In genomic region chr9:78224418-78224817, GRCm38 (mm10) we compare ENCODE assay signal across 36 mouse cellular contexts. TPM values are rescaled to one million over a fixed set of nuclear protein-coding genes. Genes with fewer than 3 reads are reported as not detected.
"Had no signal": no experiment of that assay in that cellular context is flagged by ENCODE, and none has a peak within 500 bp of the region (broad histone marks: within the 10 kb centered on the region; RNA-seq: fewer than 3 reads in every experiment).

No protein-coding gene starts in this region.

- H3K4me2 ChIP-seq: hindbrain, embryonic 12.5 days; hindbrain, embryonic 14.5 days; limb, embryonic 13.5 days; limb, embryonic 15.5 days; liver, embryonic 13.5 days had no signal

- H3K9me3 ChIP-seq: heart, embryonic 10.5 days; heart, embryonic 12.5 days; hindbrain, embryonic 10.5 days; hindbrain, embryonic 12.5 days; limb, embryonic 13.5 days; limb, embryonic 15.5 days; liver, embryonic 13.5 days had no signal

- ATAC-seq: hindbrain, embryonic 16.5 days; inflammation-experienced regulatory T-cells, adult 6 months had no signal

- H3K27ac ChIP-seq: hindbrain, embryonic 10.5 days; hindbrain, embryonic 12.5 days; hindbrain, embryonic 14.5 days; layer of hippocampus, adult 2 months; limb, embryonic 13.5 days; limb, embryonic 15.5 days; liver, embryonic 13.5 days had no signal

- H3K27me3 ChIP-seq: heart, embryonic 12.5 days; hindbrain, embryonic 12.5 days; limb, embryonic 13.5 days; limb, embryonic 15.5 days; liver, embryonic 13.5 days had no signal

- H3K9ac ChIP-seq: heart, embryonic 12.5 days; hindbrain, embryonic 12.5 days; hindbrain, embryonic 14.5 days; limb, embryonic 13.5 days; limb, embryonic 15.5 days; liver, embryonic 13.5 days had no signal

- H3K4me1 ChIP-seq: hindbrain, embryonic 12.5 days; limb, embryonic 15.5 days; liver, embryonic 13.5 days had no signal

- H3K4me3 ChIP-seq: heart, embryonic 10.5 days; heart, embryonic 12.5 days; hindbrain, embryonic 10.5 days; hindbrain, embryonic 12.5 days; layer of hippocampus, adult 2 months; limb, embryonic 13.5 days; limb, embryonic 15.5 days; liver, embryonic 13.5 days had no signal

- H3K36me3 ChIP-seq: heart, embryonic 10.5 days; heart, embryonic 12.5 days; hindbrain, embryonic 10.5 days; hindbrain, embryonic 12.5 days; limb, embryonic 13.5 days; limb, embryonic 15.5 days; liver, embryonic 13.5 days had no signal

- DNase-seq: gastrocnemius, adult 2 months; gastrocnemius, postnatal 10 days; gastrocnemius, postnatal 25 days; heart, adult 18-20 months; heart, postnatal 10 days; heart, postnatal 4 days; kidney, adult 18-20 months; kidney, adult 8-10 months; kidney, postnatal 10 days; kidney, postnatal 25 days; kidney, postnatal 4 days; layer of hippocampus, postnatal 36 days; left cerebral cortex, postnatal 4 days; liver, embryonic 13.5 days had no signal

RNA-seq across cellular contexts. Expression of gene Gsta1, which starts 6.0 kb away (rescaled TPM):
- total RNA-seq: gastrocnemius, postnatal 10 days; gastrocnemius, postnatal 25 days; gastrocnemius, postnatal 4 days; granulocyte monocyte progenitor cell, adult 5-6 weeks; layer of hippocampus, adult 2 months; layer of hippocampus, postnatal 10 days; layer of hippocampus, postnatal 36 days; left cerebral cortex, adult 18-20 months; left cerebral cortex, postnatal 10 days; left cerebral cortex, postnatal 25 days; left cerebral cortex, postnatal 4 days had no signal
- polyA plus RNA-seq: frontal cortex, adult 2 months; heart, embryonic 10.5 days; heart, embryonic 12.5 days; heart, embryonic 14.5 days; hindbrain, embryonic 10.5 days; hindbrain, embryonic 12.5 days; hindbrain, embryonic 14.5 days; hindbrain, embryonic 16.5 days; inflammation-experienced regulatory T-cells, adult 6 months; kidney, embryonic 14.5 days; limb, embryonic 11.5 days; limb, embryonic 13.5 days; liver, embryonic 13.5 days had no signal

RNA-seq across cellular contexts. Expression of gene Gm3776, which starts 32.5 kb away (rescaled TPM):
- total RNA-seq: gastrocnemius, adult 2 months; gastrocnemius, postnatal 10 days; gastrocnemius, postnatal 25 days; gastrocnemius, postnatal 4 days; granulocyte monocyte progenitor cell, adult 5-6 weeks; heart, postnatal 10 days; heart, postnatal 4 days; layer of hippocampus, adult 2 months; layer of hippocampus, postnatal 10 days; layer of hippocampus, postnatal 36 days; left cerebral cortex, adult 18-20 months; left cerebral cortex, adult 8-10 months; left cerebral cortex, postnatal 10 days; left cerebral cortex, postnatal 25 days; left cerebral cortex, postnatal 4 days had no signal
- polyA plus RNA-seq: frontal cortex, adult 2 months; heart, embryonic 10.5 days; heart, embryonic 12.5 days; heart, embryonic 14.5 days; heart, embryonic 16.5 days; hindbrain, embryonic 10.5 days; hindbrain, embryonic 12.5 days; hindbrain, embryonic 14.5 days; hindbrain, embryonic 16.5 days; inflammation-experienced regulatory T-cells, adult 6 months; kidney, embryonic 14.5 days; limb, embryonic 11.5 days; limb, embryonic 13.5 days; liver, embryonic 13.5 days had no signal
